Comparison of ENCODE assay signal across 26 mouse cellular contexts in the genomic region with DNA sequence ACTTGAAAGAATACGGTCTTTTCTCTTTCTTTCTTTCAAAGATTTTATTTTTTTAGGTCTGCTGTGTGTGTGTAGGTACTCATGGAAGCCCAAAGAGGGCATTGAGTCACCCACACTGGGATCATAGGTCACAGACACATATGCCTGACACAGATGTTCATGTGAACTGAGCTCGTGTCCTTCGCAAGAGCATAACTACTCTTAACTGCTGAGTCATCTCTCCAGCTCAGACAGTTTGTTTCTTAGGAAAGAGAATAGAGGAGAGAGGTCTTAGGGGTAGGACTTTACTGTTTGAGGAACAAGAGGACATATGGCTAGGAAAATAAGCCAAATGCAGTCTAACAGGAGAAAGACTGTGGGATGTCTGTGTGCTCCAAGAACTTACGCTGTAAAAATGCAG. TPM values are rescaled to one million over a fixed set of nuclear protein-coding genes. Genes with fewer than 3 reads are reported as not detected.
DNase-seq lines count a peak whose midpoint lies in the region; ATAC-seq and TF ChIP-seq lines count a peak whose summit lies in the region.
"Had no signal": no experiment of that assay in that cellular context is flagged by ENCODE, and none has a peak within 500 bp of the region (broad histone marks: within the 10 kb centered on the region; RNA-seq: fewer than 3 reads in every experiment).

No protein-coding gene starts in this region.

- TF ChIP-seq POLR2A in MEL (IDR thresholded peaks at IDR 0.05; ENCODE audit: control insufficient read depth in 1 of 2, insufficient read depth in 1 of 2, low read depth in 1 of 2, low read length in 2 of 2, poor library complexity in 1 of 2), result no peak
- TF ChIP-seq POLR2A in embryonic fibroblast, embryonic 13.5 days (IDR thresholded peaks at IDR 0.05; ENCODE audit: low read depth, low read length), result no peak

- H3K4me2 ChIP-seq in midbrain, embryonic 11.5 days, result no peak overlapping the region
- H3K4me2 ChIP-seq in midbrain, embryonic 16.5 days (ENCODE audit: low read length), result no peak overlapping the region
- H3K4me2 ChIP-seq: forebrain, embryonic 12.5 days; hindbrain, embryonic 15.5 days; limb, embryonic 15.5 days; lung, embryonic 14.5 days; neural tube, embryonic 15.5 days; stomach, embryonic 15.5 days had no signal

- no peaks in the 10 kb centered on the region for H3K4me1 ChIP-seq in midbrain, embryonic 11.5 days (ENCODE audit: control insufficient read depth, insufficient read depth, low read length)
- H3K4me1 ChIP-seq in midbrain, embryonic 16.5 days (ENCODE audit: control insufficient read depth, insufficient read depth, low read length), result no peaks in the 10 kb centered on the region
- peaks cover 0 to 4% of the 10 kb centered on the region in 2 experiments; a peak in 2 of 4 replicates for H3K4me1 ChIP-seq in MEL (ENCODE audit: control insufficient read depth in 1 of 2, insufficient read depth in 2 of 2, low read length in 2 of 2)
- H3K4me1 ChIP-seq in embryonic fibroblast, embryonic 13.5 days (ENCODE audit: control insufficient read depth, insufficient read depth, low read length), result peaks cover 2% of the 10 kb centered on the region; the same call in 1 of the 2 replicates
- H3K4me1 ChIP-seq: embryonic facial prominence, embryonic 10.5 days; forebrain, embryonic 12.5 days; hindbrain, embryonic 15.5 days; limb, embryonic 15.5 days; midbrain, embryonic 10.5 days; neural tube, embryonic 15.5 days; stomach, embryonic 15.5 days had no signal

- ATAC-seq in midbrain, embryonic 11.5 days (ENCODE audit: low FRiP score), result no peak
- no peak for ATAC-seq in midbrain, embryonic 16.5 days

- no peak for TF ChIP-seq EP300 in MEL (IDR thresholded peaks at IDR 0.05; ENCODE audit: low read depth in 1 of 2, low read length in 2 of 2)

- no peaks in the 10 kb centered on the region for H3K27me3 ChIP-seq in midbrain, embryonic 11.5 days (ENCODE audit: control insufficient read depth, insufficient read depth, low read length)
- H3K27me3 ChIP-seq in midbrain, embryonic 16.5 days (ENCODE audit: control insufficient read depth, insufficient read depth, low read depth, low read length), result no peaks in the 10 kb centered on the region
- no peaks in the 10 kb centered on the region for H3K27me3 ChIP-seq in MEL (ENCODE audit: control insufficient read depth in 1 of 2, insufficient read depth in 2 of 2, low read length in 2 of 2)
- H3K27me3 ChIP-seq: forebrain, embryonic 12.5 days; hindbrain, embryonic 15.5 days; limb, embryonic 15.5 days; neural tube, embryonic 15.5 days; stomach, embryonic 15.5 days had no signal

- TF ChIP-seq RAD21 in MEL (IDR thresholded peaks at IDR 0.05; ENCODE audit: low read depth, low read length), result no peak

- H3K9me3 ChIP-seq in midbrain, embryonic 11.5 days (ENCODE audit: control insufficient read depth, low read length), result no peaks in the 10 kb centered on the region
- no peaks in the 10 kb centered on the region for H3K9me3 ChIP-seq in midbrain, embryonic 16.5 days (replicated peaks; ENCODE audit: control insufficient read depth, low read length, poor library complexity, severe bottlenecking)
- H3K9me3 ChIP-seq in MEL (replicated peaks; ENCODE audit: insufficient read depth, low read length), result no peaks in the 10 kb centered on the region
- H3K9me3 ChIP-seq: embryonic facial prominence, embryonic 10.5 days; forebrain, embryonic 12.5 days; hindbrain, embryonic 15.5 days; limb, embryonic 15.5 days; midbrain, embryonic 10.5 days; neural tube, embryonic 15.5 days; stomach, embryonic 15.5 days had no signal

- 91% methylated on average over 4 of the region's 4 CpGs for WGBS in midbrain, embryonic 11.5 days
- 86% methylated on average over 4 of the region's 4 CpGs for WGBS in midbrain, embryonic 16.5 days

- peaks cover 2% of the 10 kb centered on the region for H3K79me2 ChIP-seq in MEL (ENCODE audit: control insufficient read depth, insufficient read depth, low read length, poor library complexity)

- no peak overlapping the region for H3K27ac ChIP-seq in midbrain, embryonic 11.5 days (ENCODE audit: low read depth, low read length)
- no peak overlapping the region for H3K27ac ChIP-seq in midbrain, embryonic 16.5 days (ENCODE audit: low read length)
- no peak overlapping the region for H3K27ac ChIP-seq in MEL (ENCODE audit: control insufficient read depth, low read depth, low read length)
- H3K27ac ChIP-seq in embryonic fibroblast, embryonic 13.5 days (ENCODE audit: insufficient read depth, low read length), result peak overlapping the region; percentile 91
- H3K27ac ChIP-seq: embryonic facial prominence, embryonic 10.5 days; forebrain, embryonic 12.5 days; gastrocnemius, adult 2 months; hindbrain, embryonic 15.5 days; kidney, postnatal 0 days; left cerebral cortex, adult 2 months; limb, embryonic 15.5 days; midbrain, embryonic 10.5 days; neural tube, embryonic 15.5 days; stomach, embryonic 15.5 days had no signal

- no peak overlapping the region for H3K4me3 ChIP-seq in midbrain, embryonic 11.5 days (ENCODE audit: low read depth, low read length)
- no peak overlapping the region for H3K4me3 ChIP-seq in midbrain, embryonic 16.5 days (ENCODE audit: low read depth, low read length)
- no peak overlapping the region for H3K4me3 ChIP-seq in MEL (ENCODE audit: control insufficient read depth in 1 of 2, insufficient read depth in 1 of 2, low read depth in 2 of 2, low read length in 2 of 2)
- no peak overlapping the region for H3K4me3 ChIP-seq in embryonic fibroblast, embryonic 13.5 days (ENCODE audit: insufficient read depth, low read length)
- H3K4me3 ChIP-seq: embryonic facial prominence, embryonic 10.5 days; forebrain, embryonic 12.5 days; gastrocnemius, adult 2 months; hindbrain, embryonic 15.5 days; left cerebral cortex, adult 2 months; limb, embryonic 15.5 days; midbrain, embryonic 10.5 days; neural tube, embryonic 15.5 days; stomach, embryonic 15.5 days had no signal

- TF ChIP-seq CTCF in MEL (IDR thresholded peaks at IDR 0.05 in 2 of 3, conservative IDR thresholded peaks at IDR 0.05 in 1 of 3; ENCODE audit: control insufficient read depth in 1 of 3, insufficient read depth in 1 of 3, low read depth in 2 of 3, low read length in 3 of 3, poor library complexity in 1 of 3, severe bottlenecking in 1 of 3), result no peak
- TF ChIP-seq CTCF in embryonic fibroblast, embryonic 13.5 days (IDR thresholded peaks at IDR 0.05; ENCODE audit: borderline replicate concordance, insufficient read depth, low read length), result no peak

- no peaks in the 10 kb centered on the region; the same call in 1 of the 2 replicates for H3K36me3 ChIP-seq in midbrain, embryonic 11.5 days (ENCODE audit: control insufficient read depth, insufficient read depth, low read length)
- no peaks in the 10 kb centered on the region for H3K36me3 ChIP-seq in midbrain, embryonic 16.5 days (ENCODE audit: control insufficient read depth, insufficient read depth, low read length)
- peaks cover 6 to 61% of the 10 kb centered on the region in 2 experiments for H3K36me3 ChIP-seq in MEL (ENCODE audit: control insufficient read depth in 1 of 2, insufficient read depth in 2 of 2, low read length in 2 of 2)
- H3K36me3 ChIP-seq: hindbrain, embryonic 15.5 days; limb, embryonic 15.5 days; neural tube, embryonic 15.5 days had no signal

- DNase-seq in midbrain, embryonic 11.5 days (ENCODE audit: low spot score, missing footprints), result peak; percentile 31
- peak; percentile 32 for DNase-seq in MEL (ENCODE audit: low read depth, low spot score)
- no peak for DNase-seq in adrenal gland, adult 18-20 months (ENCODE audit: low spot score in 2 of 2)
- DNase-seq in cerebellum, adult 9-10 months, result no peak
- DNase-seq in heart, adult 9 months (ENCODE audit: low spot score in 2 of 2), result no peak
- DNase-seq: cerebellum, adult 2 months; cerebellum, postnatal 36 days; gastrocnemius, adult 2 months; kidney, adult 2 months; left cerebral cortex, postnatal 4 days; lung, embryonic 14.5 days; right cerebral cortex, adult 18-20 months; right cerebral cortex, postnatal 4 days; thymus, postnatal 25 days had no signal

- no peak overlapping the region for H3K9ac ChIP-seq in midbrain, embryonic 11.5 days (ENCODE audit: low read length)
- no peak overlapping the region for H3K9ac ChIP-seq in midbrain, embryonic 16.5 days (ENCODE audit: low read depth, low read length)
- no peak overlapping the region for H3K9ac ChIP-seq in MEL (ENCODE audit: control insufficient read depth, low read depth, low read length, poor library complexity, severe bottlenecking)
- H3K9ac ChIP-seq: forebrain, embryonic 12.5 days; hindbrain, embryonic 15.5 days; limb, embryonic 15.5 days; lung, embryonic 14.5 days; neural tube, embryonic 15.5 days; stomach, embryonic 15.5 days had no signal

TF ChIP-seq in MEL, 35 proteins besides CTCF, POLR2A, EP300 and RAD21:
- TF ChIP-seq MYB (IDR thresholded peaks at IDR 0.05; ENCODE audit: low read depth, low read length), result no peak
- no peak for TF ChIP-seq E2F4 (IDR thresholded peaks at IDR 0.05; ENCODE audit: borderline replicate concordance, low read depth, low read length)
- 0 out of 2 replicates have a peak, but pooled peaks have one; percentile 25 for TF ChIP-seq MAFK (IDR thresholded peaks at IDR 0.05; ENCODE audit: borderline replicate concordance, low read depth, low read length)

RNA-seq across cellular contexts. Expression of a gene that starts 19.4 kb away (rescaled TPM):
- 83.0 and 95.3 TPM in 2 replicates for polyA plus RNA-seq in midbrain, embryonic 11.5 days (2014; fragmentation: Nextera tagmentation; extraction: Ambion mirVana)
- 5.0 and 6.6 TPM in 2 replicates for polyA plus RNA-seq in midbrain, embryonic 16.5 days (2015; fragmentation: Nextera tagmentation; extraction: Ambion mirVana)
- total RNA-seq in MEL (2012; rRNA removed), result 58.2 and 74.4 TPM in 2 replicates
- 10 to 100 TPM; 39.2 to 52.6 TPM for polyA plus RNA-seq in MEL (2012; ENCODE audit: insufficient read depth in 1 of 2, insufficient read length in 2 of 2, low read depth in 1 of 2, low replicate concordance in 2 of 2, missing spikeins in 1 of 2)
- 26.0 and 38.4 TPM in 2 replicates for polyA plus RNA-seq in embryonic fibroblast, embryonic 13.5 days (2011; ENCODE audit: insufficient read length, low read depth, missing spikeins)
- total RNA-seq in adrenal gland, adult 18-20 months (2021), result under 1 TPM; 0.43 to 0.61 TPM
- total RNA-seq: gastrocnemius, adult 2 months had no signal

RNA-seq across cellular contexts. Expression of a gene that starts 49.7 kb away (rescaled TPM):
- 0.55 and 0.76 TPM in 2 replicates for polyA plus RNA-seq in midbrain, embryonic 11.5 days (2014; fragmentation: Nextera tagmentation; extraction: Ambion mirVana)
- 7.0 and 9.4 TPM in 2 replicates for polyA plus RNA-seq in midbrain, embryonic 16.5 days (2015; fragmentation: Nextera tagmentation; extraction: Ambion mirVana)
- under 0.01 TPM in 1 of 2 replicates, not detected in the other for total RNA-seq in MEL (2012; rRNA removed)
- under 1 TPM in 1 of 2 experiments, not detected in 1; 0.06 TPM for polyA plus RNA-seq in MEL (2012; ENCODE audit: insufficient read depth in 1 of 2, insufficient read length in 2 of 2, low read depth in 1 of 2, low replicate concordance in 2 of 2, missing spikeins in 1 of 2)
- not detected in 2 replicates for polyA plus RNA-seq in embryonic fibroblast, embryonic 13.5 days (2011; ENCODE audit: insufficient read length, low read depth, missing spikeins)
- under 1 TPM; 0.20 to 0.22 TPM for total RNA-seq in adrenal gland, adult 18-20 months (2021)
- total RNA-seq: hematopoietic stem cell, adult 5-6 weeks had no signal

Comparison
In these comparisons a context has a peak if more than half of its experiments do, and no peak if none do; other contexts are left out.
1. DNase-seq: peak in midbrain, embryonic 11.5 days (single experiment) and MEL (single experiment); none in adrenal gland, adult 18-20 months (0 of 2), cerebellum, adult 9-10 months (single experiment) and heart, adult 9 months (0 of 2).